ENCODE assay signal across 8 mouse cellular contexts in genomic region chr4:133132027-133132426, GRCm38 (mm10). TPM values are rescaled to one million over a fixed set of nuclear protein-coding genes. Genes with fewer than 3 reads are reported as not detected.
DNase-seq lines count a peak whose midpoint lies in the region; ATAC-seq and TF ChIP-seq lines count a peak whose summit lies in the region.

No protein-coding gene starts in this region.

- H3K9me3 ChIP-seq in intestine, embryonic 14.5 days (ENCODE audit: control insufficient read depth, low read length) = no peaks in the 10 kb centered on the region
- H3K9me3 ChIP-seq in liver, embryonic 16.5 days (replicated peaks; ENCODE audit: control insufficient read depth, low read length) = no peaks in the 10 kb centered on the region
- no peaks in the 10 kb centered on the region for H3K9me3 ChIP-seq in neural tube, embryonic 13.5 days

- H3K27me3 ChIP-seq in intestine, embryonic 14.5 days (replicated peaks; ENCODE audit: control insufficient read depth, insufficient read depth, low read length) = no peaks in the 10 kb centered on the region
- H3K27me3 ChIP-seq in liver, embryonic 16.5 days (ENCODE audit: control insufficient read depth, insufficient read depth, low read depth, low read length) = no peaks in the 10 kb centered on the region
- no peaks in the 10 kb centered on the region for H3K27me3 ChIP-seq in neural tube, embryonic 13.5 days

- H3K4me3 ChIP-seq in bone marrow, adult 2 months (replicated peaks; ENCODE audit: control insufficient read depth, low read depth, low read length) = peak overlapping the region; percentile 46
- peak overlapping the region; percentile 83 for H3K4me3 ChIP-seq in intestine, embryonic 14.5 days (ENCODE audit: low read depth, low read length)
- H3K4me3 ChIP-seq in liver, embryonic 16.5 days (ENCODE audit: low read depth, low read length) = peak overlapping the region; percentile 95
- H3K4me3 ChIP-seq in neural tube, embryonic 13.5 days = peak overlapping the region; percentile 96

- H3K4me1 ChIP-seq in bone marrow, adult 2 months (ENCODE audit: control insufficient read depth, insufficient read depth, low read length) = no peaks in the 10 kb centered on the region; the same call in 1 of the 2 replicates
- H3K4me1 ChIP-seq in intestine, embryonic 14.5 days (replicated peaks; ENCODE audit: control insufficient read depth, insufficient read depth, low read length) = peaks cover 13% of the 10 kb centered on the region
- peaks cover 20% of the 10 kb centered on the region for H3K4me1 ChIP-seq in liver, embryonic 16.5 days (ENCODE audit: control insufficient read depth, low read depth, low read length)
- peaks cover 25% of the 10 kb centered on the region for H3K4me1 ChIP-seq in neural tube, embryonic 13.5 days (replicated peaks)

- H3K4me2 ChIP-seq in intestine, embryonic 14.5 days (ENCODE audit: low read length) = peak overlapping the region; percentile 92
- peak overlapping the region; percentile 77 for H3K4me2 ChIP-seq in liver, embryonic 16.5 days (ENCODE audit: low read depth, low read length)
- H3K4me2 ChIP-seq in neural tube, embryonic 13.5 days = peak overlapping the region; percentile 81

- H3K9ac ChIP-seq in intestine, embryonic 14.5 days (ENCODE audit: low read length) = peak overlapping the region; percentile 94
- peak overlapping the region; percentile 93 for H3K9ac ChIP-seq in liver, embryonic 16.5 days (ENCODE audit: low read depth, low read length)
- peak overlapping the region; percentile 83 for H3K9ac ChIP-seq in neural tube, embryonic 13.5 days

- intact Hi-C loops in gastrocnemius, postnatal 14 days (cut with DNase I; ENCODE audit: low total_unique reads) = no loop called here

- TF ChIP-seq CTCF in bone marrow, adult 2 months (IDR thresholded peaks at IDR 0.05; ENCODE audit: control insufficient read depth, insufficient read depth, low read length) = no peak

- peak; percentile 6 for ATAC-seq in CD4-positive, CD25-positive, alpha-beta regulatory T cell, adult 4 months
- ATAC-seq in intestine, embryonic 14.5 days (replicated peaks; ENCODE audit: low FRiP score, low TSS enrichment, low read depth) = no peak
- ATAC-seq in liver, embryonic 16.5 days (ENCODE audit: low read depth) = no peak
- ATAC-seq in neural tube, embryonic 13.5 days (ENCODE audit: low read depth) = no peak

- peak overlapping the region; percentile 90; the same call in 1 of the 2 replicates for H3K27ac ChIP-seq in bone marrow, adult 2 months (ENCODE audit: control insufficient read depth, insufficient read depth, low read depth, low read length, poor library complexity)
- peak overlapping the region; percentile 84 for H3K27ac ChIP-seq in intestine, embryonic 14.5 days (ENCODE audit: low read depth)
- peak overlapping the region; percentile 89 for H3K27ac ChIP-seq in liver, embryonic 16.5 days (ENCODE audit: low read length)
- peak overlapping the region; percentile 71 for H3K27ac ChIP-seq in neural tube, embryonic 13.5 days (replicated peaks)

- TF ChIP-seq POLR2A in bone marrow, adult 2 months (IDR thresholded peaks at IDR 0.05; ENCODE audit: borderline replicate concordance, control insufficient read depth, low read depth, low read length) = no peak

- no peaks in the 10 kb centered on the region for H3K36me3 ChIP-seq in intestine, embryonic 14.5 days (ENCODE audit: control insufficient read depth, insufficient read depth, low read length)
- H3K36me3 ChIP-seq in liver, embryonic 16.5 days (ENCODE audit: control insufficient read depth, insufficient read depth) = 0 out of 2 replicates have a peak, but pooled peaks cover 4% of the 10 kb centered on the region
- no peaks in the 10 kb centered on the region; the same call in 1 of the 2 replicates for H3K36me3 ChIP-seq in neural tube, embryonic 13.5 days

- peak; percentile 42 for DNase-seq in gastrocnemius, postnatal 14 days
- peak; percentile 67 for DNase-seq in intestine, embryonic 14.5 days (ENCODE audit: low spot score)
- DNase-seq in frontal cortex, adult 2 months (ENCODE audit: extremely low spot score in 1 of 2, low spot score in 1 of 2) = no peak
- DNase-seq in layer of hippocampus, postnatal 10 days (ENCODE audit: low spot score in 2 of 2) = no peak

- under 1% methylated on average over 6 of the region's 6 CpGs for WGBS in bone marrow, adult 2 months
- 7% methylated on average over 6 of the region's 6 CpGs for WGBS in intestine, embryonic 14.5 days
- 7% methylated on average over 6 of the region's 6 CpGs for WGBS in liver, embryonic 16.5 days (ENCODE audit: insufficient replicate concordance)
- 27% methylated on average over 6 of the region's 6 CpGs for WGBS in neural tube, embryonic 13.5 days

RNA-seq across cellular contexts. Expression of gene Wasf2, which starts 1.7 kb away (rescaled TPM):
- 10 to 100 TPM; 69.2 to 76.3 TPM for polyA plus RNA-seq in CD4-positive, CD25-positive, alpha-beta regulatory T cell, adult 4 months (2017; shearing (Covaris generic))
- 31.9 and 56.6 TPM in 2 replicates for polyA plus RNA-seq in bone marrow, adult 2 months (2011; ENCODE audit: insufficient read depth, insufficient read length, low replicate concordance, missing spikeins)
- 10 to 100 TPM; 53.8 to 63.9 TPM for total RNA-seq in gastrocnemius, postnatal 14 days (2021)
- polyA plus RNA-seq in intestine, embryonic 14.5 days (2014; fragmentation: Nextera tagmentation; extraction: Ambion mirVana) = 79.6 and 88.3 TPM in 2 replicates
- polyA plus RNA-seq in liver, embryonic 16.5 days (2015; fragmentation: Nextera tagmentation; extraction: Ambion mirVana) = 41.4 and 42.7 TPM in 2 replicates
- polyA plus RNA-seq in neural tube, embryonic 13.5 days (2015; fragmentation: Nextera tagmentation; extraction: Ambion mirVana) = 34.0 and 36.5 TPM in 2 replicates
- polyA plus RNA-seq in frontal cortex, adult 2 months (2012; rRNA removed) = 14.2 and 16.3 TPM in 2 replicates
- 10 to 100 TPM; 42.3 to 42.7 TPM for total RNA-seq in layer of hippocampus, postnatal 10 days (2021)

Comparison
In these comparisons a context has a peak if more than half of its experiments do, and no peak if none do; other contexts are left out.
1. H3K4me3 ChIP-seq: peak in every context shown above with its lines; median percentile 96 in neural tube, embryonic 13.5 days; 95 in liver, embryonic 16.5 days; 83 in intestine, embryonic 14.5 days; 46 in bone marrow, adult 2 months.
2. DNase-seq: peak in gastrocnemius, postnatal 14 days (single experiment) and intestine, embryonic 14.5 days (single experiment); none in frontal cortex, adult 2 months (0 of 2) and layer of hippocampus, postnatal 10 days (0 of 2).
3. Peak in every context shown above with its lines, with median percentiles within 50 percentile points of each other: H3K27ac ChIP-seq, H3K4me2 ChIP-seq and H3K9ac ChIP-seq.